Mouse (Mus musculus) megakaryocyte-erythroid progenitor cell, adult 5-6 weeks (primary cell): ENCODE measurements around the gene Guf1. TPM values are rescaled to one million over a fixed set of nuclear protein-coding genes. Genes with fewer than 3 reads are reported as not detected.

Experiments
- ATAC-seq: replicated peaks from 2 replicates; pipeline ENCODE4 v1.8.0; 2016; ENCODE audit warnings: mild to moderate bottlenecking, inconsistent platforms; ENCODE audit not compliant: severe bottlenecking, poor library complexity, low FRiP score, low TSS enrichment
- total RNA-seq, 2 experiments: library from RNA; stranded (forward) in 1 of 2; stranded (reverse) in 1 of 2; fragments of 200-1000, 215-1000 nt in 1 of 2; fragments of >200 nt in 1 of 2; fragmentation: Nextera tagmentation in 1 of 2; gene quantifications; 2 replicates each; pipeline ENCODE4 v1.2.3; 2014 to 2017

The Guf1 gene
- 50.7 and 52.7 TPM in 2 replicates for total RNA-seq (2014; fragmentation: Nextera tagmentation)
- 59.2 and 60.8 TPM in 2 replicates for total RNA-seq (2017)

- peak; percentile 93 for ATAC-seq
These were observed at the start of gene Guf1 for GRCm38 (mm10) chr5:69556628-69557403. TSS of gene Guf1 (plus strand) at chr5:69556923.

DNA sequence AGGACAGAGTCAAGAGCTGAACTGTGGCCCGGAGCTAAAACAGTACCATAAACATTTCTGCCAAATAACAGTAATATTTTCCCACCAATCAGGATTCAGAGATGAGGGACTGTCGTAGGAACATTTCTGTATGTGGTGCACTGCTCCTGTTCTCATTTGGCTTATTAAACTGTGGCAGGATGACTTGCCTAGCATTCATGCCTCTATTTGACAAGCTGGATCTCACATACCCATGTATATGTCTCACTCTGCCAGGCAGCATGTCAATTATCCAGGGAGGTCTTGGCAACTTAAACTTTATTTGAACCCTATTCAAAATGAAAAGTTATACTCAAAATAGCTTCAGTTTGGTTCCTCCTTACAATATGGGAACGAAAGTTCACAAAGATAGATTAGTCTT lies 49.7 kb upstream of the Guf1 start:
- ATAC-seq: no peak

DNA sequence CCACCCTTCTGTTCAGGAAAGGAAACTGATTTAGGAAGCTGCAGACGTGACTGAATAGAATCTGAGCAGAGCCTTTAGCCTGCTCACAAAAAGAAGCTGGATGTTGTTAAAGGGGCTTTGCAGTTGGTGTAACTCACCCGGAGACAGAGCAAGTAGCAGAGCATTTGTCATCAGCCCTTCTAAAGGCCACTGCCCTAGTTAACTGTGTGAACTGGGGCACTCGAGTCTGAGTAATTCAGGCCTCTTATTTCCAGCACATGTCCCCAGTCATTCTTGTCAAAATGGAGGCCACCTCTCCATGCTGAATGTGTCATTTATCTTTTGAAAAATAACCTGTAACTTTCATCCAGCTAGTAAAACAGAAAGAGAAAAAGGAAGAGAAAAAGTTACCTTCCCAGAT lies 45.1 kb upstream of the Guf1 start:
- ATAC-seq: no peak

- ATAC-seq: no peak
These were observed 44.5 kb upstream of the Guf1 start for GRCm38 (mm10) chr5:69512203-69512602.

- ATAC-seq: peak; percentile 79; the same call in 1 of the 2 replicates
These were observed 36.0 kb upstream of the Guf1 start for GRCm38 (mm10) chr5:69520661-69521278.

- ATAC-seq: no peak
These were observed 34.7 kb upstream of the Guf1 start for GRCm38 (mm10) chr5:69522064-69522463.

GRCm38 (mm10) chr5:69523944-69524343 lies 32.8 kb upstream of the Guf1 start:
- no peak for ATAC-seq

DNA sequence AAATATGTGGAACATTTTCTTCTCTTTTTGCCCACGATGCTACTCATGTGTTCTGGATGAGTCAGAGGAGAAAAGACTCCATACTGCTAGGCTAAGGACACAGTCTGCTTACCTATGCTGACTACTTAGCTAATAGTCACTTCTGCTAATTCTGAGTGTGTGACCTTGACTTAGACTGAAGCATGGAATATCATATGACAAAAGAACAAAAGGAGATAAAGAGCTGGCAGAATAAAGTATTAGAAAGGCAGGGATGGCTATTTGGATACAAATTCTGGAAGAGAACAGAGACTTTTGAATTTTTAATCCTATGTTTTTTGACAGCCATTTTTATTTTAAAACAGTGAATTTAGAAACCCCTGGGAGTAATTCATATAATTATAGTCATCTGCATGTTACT lies 15.0 kb upstream of the Guf1 start:
- ATAC-seq: no peak

- ATAC-seq: no peak
These were observed 14.2 kb upstream of the Guf1 start, which contains the start of gene Yipf7 for GRCm38 (mm10) chr5:69542489-69542888. TSS of gene Yipf7 (minus strand) at chr5:69542648.

DNA sequence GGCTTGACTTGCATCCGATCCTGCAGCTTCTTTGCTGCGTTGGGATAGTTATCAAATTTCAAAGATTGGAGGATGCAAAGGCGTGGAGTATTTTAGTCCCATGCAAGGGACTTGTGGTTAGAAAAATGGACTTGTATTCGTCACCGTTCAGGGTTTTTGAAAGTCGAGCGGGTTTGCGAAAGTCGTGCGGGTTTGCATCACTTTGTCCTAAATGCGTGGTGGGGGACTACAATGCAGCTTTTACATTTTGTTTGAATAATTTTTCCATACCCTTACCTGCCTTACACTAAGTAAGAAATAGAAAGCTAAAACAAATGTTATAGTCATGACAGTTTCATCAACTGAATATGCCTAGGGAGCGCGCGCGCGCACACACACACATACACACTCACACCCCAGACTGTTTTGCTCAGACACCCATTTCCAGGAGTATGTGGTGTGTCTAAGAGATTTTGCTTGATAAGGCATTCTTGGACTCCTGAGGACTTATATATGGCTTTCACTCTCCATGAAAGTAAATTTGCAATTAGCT lies 747 bp downstream of the Guf1 start:
- peak; percentile 73 for ATAC-seq

GRCm38 (mm10) chr5:69591640-69592461 lies 35.1 kb downstream of the Guf1 start, which contains the start of gene Gnpda2:
TSS of gene Gnpda2 (minus strand) at chr5:69592340.
- ATAC-seq: peak; percentile 99

DNA sequence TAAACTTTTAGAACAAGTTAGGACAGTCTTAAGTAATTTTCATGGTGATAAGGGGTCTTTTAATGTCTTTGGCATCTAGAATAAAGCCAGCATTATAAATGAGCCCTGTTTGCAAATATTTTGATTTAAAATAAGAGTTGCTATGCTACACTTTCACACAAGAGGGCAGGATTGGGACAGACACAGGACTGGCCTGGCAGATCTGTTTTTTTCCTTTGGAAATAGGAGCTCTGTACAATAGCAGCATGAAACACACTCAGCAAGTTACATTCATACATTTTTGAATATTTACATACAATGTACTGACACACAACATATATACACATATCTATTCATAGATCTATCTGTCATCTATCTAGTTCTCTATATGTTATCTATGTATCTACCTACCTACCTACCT lies 44.3 kb downstream of the Guf1 start:
- ATAC-seq: peak; percentile 61

- 0 out of 2 replicates have a peak, but pooled peaks have one; percentile 47 for ATAC-seq
These were observed 56.6 kb downstream of the Guf1 start for GRCm38 (mm10) chr5:69613209-69613796.

- no peak for ATAC-seq
These were observed 64.2 kb downstream of the Guf1 start for GRCm38 (mm10) chr5:69620899-69621298.

Other genes starting within 250 kb of the Guf1 start
- gene Kctd8, start 215.2 kb upstream of the Guf1 start, total RNA-seq (2014; fragmentation: Nextera tagmentation): not detected in 2 replicates
- not detected in 2 replicates for gene Kctd8, start 215.2 kb upstream of the Guf1 start, total RNA-seq (2017)
- gene Yipf7, start 14.3 kb upstream of the Guf1 start, total RNA-seq (2014; fragmentation: Nextera tagmentation): not detected in 2 replicates
- gene Yipf7, start 14.3 kb upstream of the Guf1 start, total RNA-seq (2017): not detected in 2 replicates
- gene Gnpda2, start 35.4 kb downstream of the Guf1 start, total RNA-seq (2014; fragmentation: Nextera tagmentation): 13.0 and 17.3 TPM in 2 replicates
- gene Gnpda2, start 35.4 kb downstream of the Guf1 start, total RNA-seq (2017): 11.6 and 26.8 TPM in 2 replicates